Mouse (Mus musculus): ENCODE results near the gene B3gat1. TPM values are rescaled to one million over a fixed set of nuclear protein-coding genes. Genes with fewer than 3 reads are reported as not detected.

Gene B3gat1
- polyA plus RNA-seq, 1 experiment: not detected

DNA sequence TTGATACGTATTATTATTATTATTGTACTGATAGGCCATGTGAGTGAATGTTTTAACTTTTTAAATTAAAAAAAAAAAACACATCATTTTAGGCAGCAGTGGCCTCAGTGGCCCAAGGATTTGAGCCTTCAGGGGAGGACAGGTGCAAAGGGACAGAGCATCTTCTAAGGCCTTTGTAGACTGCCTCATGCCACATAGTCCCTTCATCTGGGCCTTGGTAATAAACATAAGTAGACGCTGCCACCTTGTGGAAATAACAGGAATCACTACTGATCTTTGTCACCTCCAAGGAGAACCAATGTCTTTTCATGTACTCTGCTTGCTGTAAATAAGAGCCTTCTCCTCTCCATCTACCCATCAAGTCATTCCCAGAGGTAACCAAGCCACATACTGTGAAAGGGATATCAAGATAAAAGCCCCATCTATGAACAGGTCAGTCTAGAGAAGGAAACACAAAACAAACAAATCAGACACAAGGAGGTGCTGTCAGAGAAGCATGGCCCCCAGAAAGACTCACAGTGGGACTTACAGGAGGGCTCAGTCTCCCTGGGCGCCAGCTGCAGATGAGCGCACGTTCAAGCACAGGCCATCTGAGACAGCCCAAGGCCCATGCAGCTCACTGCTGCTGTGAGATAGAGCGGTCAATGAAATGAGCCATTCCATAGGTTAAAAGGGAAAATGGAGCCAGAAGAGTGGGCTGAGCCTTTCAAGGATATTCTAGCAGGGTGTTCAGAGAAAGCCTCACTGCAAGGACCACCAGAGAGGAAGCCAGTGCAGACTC lies 42.8 kb downstream of the B3gat1 start:
- Histone ChIP-seq H3K79me2 (ENCODE audit: control insufficient read depth, insufficient read depth) (no peaks in the 10 kb centered on the region), H3K4me3 (ENCODE audit: insufficient read depth, poor library complexity, severe bottlenecking) (no peak overlapping the region), H3K79me3 (ENCODE audit: low read depth) (no peaks in the 10 kb centered on the region), H3K36me3 (ENCODE audit: control insufficient read depth, insufficient read depth) (no peaks in the 10 kb centered on the region), H3ac (ENCODE audit: control insufficient read depth, insufficient read length, low read depth) (no peak overlapping the region), H3K27me3 (ENCODE audit: control insufficient read depth, insufficient read depth, insufficient read length) (no peaks in the 10 kb centered on the region)
- TF ChIP-seq MAX (IDR thresholded peaks at IDR 0.05) (no peak), FOSL1 (IDR thresholded peaks at IDR 0.05; ENCODE audit: insufficient read depth, low read length, poor library complexity, severe bottlenecking) (no peak), CEBPB (IDR thresholded peaks at IDR 0.05; ENCODE audit: low read depth) (no peak), USF1 (IDR thresholded peaks at IDR 0.05; ENCODE audit: low read depth) (no peak), MYOD1 (IDR thresholded peaks at IDR 0.05; ENCODE audit: control insufficient read depth, insufficient read length, low read depth) (no peak), MYOG (IDR thresholded peaks at IDR 0.05; ENCODE audit: control insufficient read depth, extremely low read depth, insufficient read length) (no peak), CTCF (IDR thresholded peaks at IDR 0.05; ENCODE audit: control insufficient read depth, insufficient read depth, insufficient read length) (no peak)

DNA sequence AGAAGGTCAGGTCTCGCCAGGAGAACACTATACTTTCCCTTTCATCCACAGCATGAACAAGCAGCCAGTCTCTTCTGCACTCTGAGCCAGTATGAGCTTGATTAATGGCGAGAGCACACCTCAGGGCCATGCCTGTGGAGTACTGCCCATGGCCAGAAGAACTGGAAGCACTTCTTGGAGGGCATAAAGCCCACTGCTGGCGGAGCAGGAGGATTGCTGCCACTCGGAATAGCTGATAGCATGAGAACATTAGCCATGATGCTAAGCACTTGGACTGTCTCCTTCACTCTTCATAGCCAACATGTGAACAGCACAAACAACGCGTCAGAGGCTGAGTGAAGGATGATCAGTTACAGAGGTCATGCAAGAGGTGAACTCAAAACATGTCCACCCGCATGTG lies 44.9 kb downstream of the B3gat1 start:
- Histone ChIP-seq H3ac (ENCODE audit: control insufficient read depth, insufficient read length, low read depth) (no peak overlapping the region), H3K36me3 (ENCODE audit: control insufficient read depth, insufficient read depth) (no peaks in the 10 kb centered on the region), H3K79me2 (ENCODE audit: control insufficient read depth, insufficient read depth) (no peaks in the 10 kb centered on the region), H3K79me3 (ENCODE audit: low read depth) (no peaks in the 10 kb centered on the region), H3K4me3 (ENCODE audit: insufficient read depth, poor library complexity, severe bottlenecking) (no peak overlapping the region), H3K27me3 (ENCODE audit: control insufficient read depth, insufficient read depth, insufficient read length) (no peaks in the 10 kb centered on the region)
- TF ChIP-seq CTCF (IDR thresholded peaks at IDR 0.05; ENCODE audit: control insufficient read depth, insufficient read depth, insufficient read length): no peak
- no peak for TF ChIP-seq MAX (IDR thresholded peaks at IDR 0.05)
- no peak for TF ChIP-seq USF1 (IDR thresholded peaks at IDR 0.05; ENCODE audit: low read depth)
- no peak for TF ChIP-seq CEBPB (IDR thresholded peaks at IDR 0.05; ENCODE audit: low read depth)
- no peak for TF ChIP-seq MYOG (IDR thresholded peaks at IDR 0.05; ENCODE audit: control insufficient read depth, extremely low read depth, insufficient read length)
- TF ChIP-seq MYOD1 (IDR thresholded peaks at IDR 0.05; ENCODE audit: control insufficient read depth, insufficient read length, low read depth): no peak
- TF ChIP-seq FOSL1 (IDR thresholded peaks at IDR 0.05; ENCODE audit: insufficient read depth, low read length, poor library complexity, severe bottlenecking): no peak

DNA sequence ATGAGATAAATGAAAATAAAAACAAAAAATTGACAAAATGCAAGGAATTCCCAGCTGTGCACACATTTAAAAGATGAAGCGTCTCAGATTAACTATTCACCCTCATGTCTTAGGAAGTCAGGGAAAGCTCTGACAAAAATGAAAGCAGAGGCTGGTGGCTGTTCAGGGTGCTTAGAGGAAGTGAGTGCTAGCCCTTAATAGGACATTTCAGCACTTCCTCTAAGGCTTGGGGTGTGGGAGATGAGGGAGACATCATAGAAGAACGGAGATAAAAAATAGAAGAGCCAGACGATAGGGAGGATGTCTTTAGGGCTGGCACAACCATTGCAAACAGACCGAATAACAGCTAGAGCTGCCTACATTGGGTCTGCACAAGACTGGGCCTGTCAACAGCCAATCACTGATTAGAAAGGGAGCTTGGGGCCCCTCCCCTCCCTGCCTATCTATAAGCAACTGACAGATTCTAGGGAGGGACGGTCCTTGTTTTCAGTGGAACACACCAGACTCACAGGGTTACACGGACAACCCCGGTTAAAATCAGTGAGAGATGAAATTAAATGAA lies 50.0 kb downstream of the B3gat1 start:
- Histone ChIP-seq H3ac (ENCODE audit: control insufficient read depth, insufficient read length, low read depth) (no peak overlapping the region), H3K79me3 (ENCODE audit: low read depth) (no peaks in the 10 kb centered on the region), H3K27me3 (ENCODE audit: control insufficient read depth, insufficient read depth, insufficient read length) (no peaks in the 10 kb centered on the region), H3K79me2 (ENCODE audit: control insufficient read depth, insufficient read depth) (no peaks in the 10 kb centered on the region), H3K36me3 (ENCODE audit: control insufficient read depth, insufficient read depth) (no peaks in the 10 kb centered on the region), H3K4me3 (ENCODE audit: insufficient read depth, poor library complexity, severe bottlenecking) (no peak overlapping the region)
- no peak for TF ChIP-seq CTCF (IDR thresholded peaks at IDR 0.05; ENCODE audit: control insufficient read depth, insufficient read depth, insufficient read length)
- TF ChIP-seq MAX (IDR thresholded peaks at IDR 0.05): no peak
- no peak for TF ChIP-seq FOSL1 (IDR thresholded peaks at IDR 0.05; ENCODE audit: insufficient read depth, low read length, poor library complexity, severe bottlenecking)
- no peak for TF ChIP-seq CEBPB (IDR thresholded peaks at IDR 0.05; ENCODE audit: low read depth)
- TF ChIP-seq USF1 (IDR thresholded peaks at IDR 0.05; ENCODE audit: low read depth): no peak
- no peak for TF ChIP-seq MYOG (IDR thresholded peaks at IDR 0.05; ENCODE audit: control insufficient read depth, extremely low read depth, insufficient read length)
- no peak for TF ChIP-seq MYOD1 (IDR thresholded peaks at IDR 0.05; ENCODE audit: control insufficient read depth, insufficient read length, low read depth)

DNA sequence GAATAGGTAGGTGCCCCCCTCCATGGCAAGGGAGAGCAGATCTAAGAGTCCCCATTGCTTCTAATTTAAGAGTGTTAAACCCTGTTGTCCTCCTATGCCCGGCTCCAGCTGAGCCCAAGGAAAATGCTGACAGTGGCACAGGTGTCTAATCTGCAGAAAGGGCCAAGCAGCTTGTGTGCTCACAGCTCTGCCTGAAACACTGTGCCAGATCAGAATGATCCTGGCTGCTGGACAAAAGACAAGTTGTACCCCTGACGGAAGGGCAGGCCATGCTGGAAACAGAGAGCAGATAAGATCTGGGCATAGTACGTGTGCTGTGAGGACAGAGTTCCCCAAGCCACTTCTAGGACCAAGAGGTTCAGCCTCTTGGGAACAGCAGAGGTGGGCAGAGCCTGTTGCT lies 59.3 kb downstream of the B3gat1 start:
- Histone ChIP-seq H3ac (ENCODE audit: control insufficient read depth, insufficient read length, low read depth) (no peak overlapping the region), H3K36me3 (ENCODE audit: control insufficient read depth, insufficient read depth) (no peaks in the 10 kb centered on the region), H3K27me3 (ENCODE audit: control insufficient read depth, insufficient read depth, insufficient read length) (no peaks in the 10 kb centered on the region), H3K4me3 (ENCODE audit: insufficient read depth, poor library complexity, severe bottlenecking) (no peak overlapping the region), H3K79me3 (ENCODE audit: low read depth) (no peaks in the 10 kb centered on the region), H3K79me2 (ENCODE audit: control insufficient read depth, insufficient read depth) (no peaks in the 10 kb centered on the region)
- TF ChIP-seq MYOG (IDR thresholded peaks at IDR 0.05; ENCODE audit: control insufficient read depth, extremely low read depth, insufficient read length): no peak

DNA sequence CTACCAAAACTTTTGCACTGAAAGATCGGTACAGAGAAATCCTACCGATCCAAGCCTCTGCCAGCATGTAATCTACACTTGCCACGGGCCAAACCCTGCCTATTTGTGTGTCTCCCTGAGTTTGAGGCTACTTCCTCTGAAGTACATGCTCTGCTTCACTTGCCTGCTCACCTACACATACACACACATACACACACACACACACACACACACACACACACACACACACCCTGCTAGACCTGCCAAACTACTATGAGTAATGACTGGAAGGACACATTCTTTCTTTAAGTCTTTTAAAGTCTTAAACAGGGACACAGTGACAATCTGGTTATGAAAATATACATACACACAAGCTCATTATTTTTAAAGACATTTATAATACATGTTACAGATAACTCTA lies 64.7 kb downstream of the B3gat1 start:
- no peak overlapping the region for H3K4me3 ChIP-seq (ENCODE audit: insufficient read depth, poor library complexity, severe bottlenecking)
- H3K79me3 ChIP-seq (ENCODE audit: low read depth): no peaks in the 10 kb centered on the region
- TF ChIP-seq USF1 (IDR thresholded peaks at IDR 0.05; ENCODE audit: low read depth) (no peak), MAX (IDR thresholded peaks at IDR 0.05) (no peak)
- no peaks in the 10 kb centered on the region for H3K27me3 ChIP-seq (ENCODE audit: control insufficient read depth, insufficient read depth, insufficient read length)
- H3K36me3 ChIP-seq (ENCODE audit: control insufficient read depth, insufficient read depth): no peaks in the 10 kb centered on the region
- H3ac ChIP-seq (ENCODE audit: control insufficient read depth, insufficient read length, low read depth): no peak overlapping the region
- H3K79me2 ChIP-seq (ENCODE audit: control insufficient read depth, insufficient read depth): no peaks in the 10 kb centered on the region

DNA sequence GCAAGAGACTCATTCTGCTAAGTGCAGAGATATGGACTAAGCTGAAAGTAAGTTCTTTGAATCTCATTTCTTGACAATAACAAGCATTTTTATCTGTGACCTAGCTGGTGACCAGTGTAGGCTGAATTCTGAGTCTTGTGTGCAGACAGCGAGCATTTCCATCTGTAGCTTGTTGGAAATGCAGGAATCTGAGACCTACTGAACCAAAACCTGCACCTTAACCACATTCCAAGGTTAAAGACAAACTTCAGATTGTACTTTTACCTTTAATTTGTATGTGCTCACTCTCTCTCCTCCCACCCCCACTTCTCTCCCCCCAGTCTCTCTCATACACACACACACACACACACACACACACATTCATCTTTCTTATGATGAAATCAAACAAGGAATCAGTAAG lies 65.2 kb downstream of the B3gat1 start:
- no peaks in the 10 kb centered on the region for H3K79me2 ChIP-seq (ENCODE audit: control insufficient read depth, insufficient read depth)
- H3ac ChIP-seq (ENCODE audit: control insufficient read depth, insufficient read length, low read depth): no peak overlapping the region
- H3K27me3 ChIP-seq (ENCODE audit: control insufficient read depth, insufficient read depth, insufficient read length): no peaks in the 10 kb centered on the region
- no peak for TF ChIP-seq MYOD1 (IDR thresholded peaks at IDR 0.05; ENCODE audit: control insufficient read depth, insufficient read length, low read depth)
- TF ChIP-seq CTCF (IDR thresholded peaks at IDR 0.05; ENCODE audit: control insufficient read depth, insufficient read depth, insufficient read length): no peak
- TF ChIP-seq MAX (IDR thresholded peaks at IDR 0.05): no peak
- no peak for TF ChIP-seq CEBPB (IDR thresholded peaks at IDR 0.05; ENCODE audit: low read depth)
- no peak for TF ChIP-seq MYOG (IDR thresholded peaks at IDR 0.05; ENCODE audit: control insufficient read depth, extremely low read depth, insufficient read length)
- TF ChIP-seq USF1 (IDR thresholded peaks at IDR 0.05; ENCODE audit: low read depth): no peak
- no peak for TF ChIP-seq FOSL1 (IDR thresholded peaks at IDR 0.05; ENCODE audit: insufficient read depth, low read length, poor library complexity, severe bottlenecking)
- no peak overlapping the region for H3K4me3 ChIP-seq (ENCODE audit: insufficient read depth, poor library complexity, severe bottlenecking)
- no peaks in the 10 kb centered on the region for H3K79me3 ChIP-seq (ENCODE audit: low read depth)
- no peaks in the 10 kb centered on the region for H3K36me3 ChIP-seq (ENCODE audit: control insufficient read depth, insufficient read depth)

Measured in C2C12 (cell line).